Mouse (Mus musculus) kidney, embryonic 14.5 days (tissue): ENCODE results near the gene Dpy30. TPM values are rescaled to one million over a fixed set of nuclear protein-coding genes. Genes with fewer than 3 reads are reported as not detected.
"Not testable (repeated sequence)": the region's sequence is repeated elsewhere in the genome, so short reads cannot be mapped to it uniquely, and the experiment has no call there.

Experiments used
- ATAC-seq: fragments of 200-750 bp; cut with Nextera tagmentation; 2 replicates; pipeline ENCODE4 v1.8.0; 2017; ENCODE audit warnings: moderate number of reproducible peaks, mild to moderate bottlenecking, moderate TSS enrichment, moderate library complexity; ENCODE audit not compliant: low FRiP score, low TSS enrichment
- H3K27ac ChIP-seq: fragments of 300-500 bp; sonication (generic); 2 replicates; pipeline ENCODE4 v1.5.1; 2014; ENCODE audit warnings: low read depth, mild to moderate bottlenecking, low read length, moderate library complexity, mixed read lengths
- H3K27me3 ChIP-seq: fragments of 300-500 bp; sonication (generic); 2 replicates; pipeline ENCODE4 v1.6.1; 2014; ENCODE audit warnings: mild to moderate bottlenecking, low read length; ENCODE audit not compliant: control insufficient read depth, insufficient read depth
- H3K36me3 ChIP-seq: fragments of 300-500 bp; sonication (generic); 2 replicates; pipeline ENCODE4 v1.6.1; 2014; ENCODE audit warnings: low read length, mixed read lengths; ENCODE audit not compliant: control insufficient read depth, insufficient read depth
- H3K4me1 ChIP-seq: fragments of 300-500 bp; sonication (generic); 2 replicates; pipeline ENCODE4 v1.6.1; 2014; ENCODE audit warnings: low read length, mixed read lengths; ENCODE audit not compliant: control insufficient read depth, insufficient read depth
- H3K4me2 ChIP-seq: fragments of 300-500 bp; sonication (generic); replicated peaks from 2 replicates; pipeline ENCODE4 v1.6.1; 2014; ENCODE audit warnings: low read depth, mild to moderate bottlenecking, low read length
- H3K4me3 ChIP-seq: fragments of 300-500 bp; sonication (generic); 2 replicates; pipeline ENCODE4 v1.5.1; 2014; ENCODE audit warnings: mild to moderate bottlenecking, low read length
- H3K9ac ChIP-seq: fragments of 300-500 bp; sonication (generic); 2 replicates; pipeline ENCODE4 v1.6.1; 2014; ENCODE audit warnings: low read depth, mild to moderate bottlenecking, low read length, moderate library complexity
- H3K9me3 ChIP-seq: fragments of 300-500 bp; sonication (generic); 2 replicates; pipeline ENCODE4 v1.6.1; 2016; ENCODE audit warnings: low read length; ENCODE audit not compliant: control insufficient read depth
- WGBS: fragments of 180-500 bp; shearing (Covaris S2); extraction: QIAGEN DNeasy Blood & Tissue Kit; methylation state at CpG from one replicate; pipeline ENCODE4 v1.1.7; 2014; 5-methylcytosine and 5-hydroxymethylcytosine counted together
- polyA plus RNA-seq: library from polyadenylated mRNA; unstranded; fragments of >200 nt; fragmentation: Nextera tagmentation; extraction: Ambion mirVana; gene quantifications from 2 replicates; pipeline ENCODE4 v1.2.1, GENCODE M21; 2014

Dpy30 gene
- polyA plus RNA-seq, result 264 and 339 TPM in 2 replicates

GRCm38 (mm10) chr17:74323844-74324243, at the start of gene Dpy30:
Gene Dpy30 (minus strand): TSS chr17:74323944.
- no peaks in the 10 kb centered on the region for H3K36me3 ChIP-seq
- H3K9ac ChIP-seq, result no peak within 1 kb of the TSS
- no peak within 1 kb of the TSS for H3K4me2 ChIP-seq
- H3K4me1 ChIP-seq, result no peaks in the 10 kb centered on the region
- no peaks in the 10 kb centered on the region for H3K27me3 ChIP-seq
- H3K27ac ChIP-seq, result no peak within 1 kb of the TSS
- no peak for ATAC-seq
- 84% methylated on average over 2 of the region's 2 CpGs for WGBS
- no peaks in the 10 kb centered on the region for H3K9me3 ChIP-seq
- no peak within 1 kb of the TSS for H3K4me3 ChIP-seq

- WGBS, result 100% methylated on average over 1 of the region's 1 CpGs
- Histone ChIP-seq H3K4me2 (no peak overlapping the region), H3K9ac (no peak overlapping the region), H3K36me3 (peaks cover 33% of the 10 kb centered on the region; the same call in 1 of the 2 replicates), H3K27me3 (no peaks in the 10 kb centered on the region), H3K4me1 (no peaks in the 10 kb centered on the region), H3K4me3 (no peak overlapping the region), H3K27ac (no peak overlapping the region), H3K9me3 (no peaks in the 10 kb centered on the region)
- ATAC-seq, result no peak
Measured at GRCm38 (mm10) chr17:74363592-74363991, 39.8 kb upstream of the Dpy30 start.

GRCm38 (mm10) chr17:74341151-74341550, 17.4 kb upstream of the Dpy30 start:
- Histone ChIP-seq H3K4me1 (peaks cover 12% of the 10 kb centered on the region), H3K27ac (no peak overlapping the region), H3K36me3 (no peaks in the 10 kb centered on the region), H3K4me3 (no peak overlapping the region), H3K4me2 (0 out of 2 replicates have a peak overlapping the region, but pooled peaks have one; percentile 11), H3K27me3 (no peaks in the 10 kb centered on the region), H3K9me3 (no peaks in the 10 kb centered on the region), H3K9ac (no peak overlapping the region)
- 57% methylated on average over 5 of the region's 5 CpGs for WGBS
- no peak for ATAC-seq

DNA sequence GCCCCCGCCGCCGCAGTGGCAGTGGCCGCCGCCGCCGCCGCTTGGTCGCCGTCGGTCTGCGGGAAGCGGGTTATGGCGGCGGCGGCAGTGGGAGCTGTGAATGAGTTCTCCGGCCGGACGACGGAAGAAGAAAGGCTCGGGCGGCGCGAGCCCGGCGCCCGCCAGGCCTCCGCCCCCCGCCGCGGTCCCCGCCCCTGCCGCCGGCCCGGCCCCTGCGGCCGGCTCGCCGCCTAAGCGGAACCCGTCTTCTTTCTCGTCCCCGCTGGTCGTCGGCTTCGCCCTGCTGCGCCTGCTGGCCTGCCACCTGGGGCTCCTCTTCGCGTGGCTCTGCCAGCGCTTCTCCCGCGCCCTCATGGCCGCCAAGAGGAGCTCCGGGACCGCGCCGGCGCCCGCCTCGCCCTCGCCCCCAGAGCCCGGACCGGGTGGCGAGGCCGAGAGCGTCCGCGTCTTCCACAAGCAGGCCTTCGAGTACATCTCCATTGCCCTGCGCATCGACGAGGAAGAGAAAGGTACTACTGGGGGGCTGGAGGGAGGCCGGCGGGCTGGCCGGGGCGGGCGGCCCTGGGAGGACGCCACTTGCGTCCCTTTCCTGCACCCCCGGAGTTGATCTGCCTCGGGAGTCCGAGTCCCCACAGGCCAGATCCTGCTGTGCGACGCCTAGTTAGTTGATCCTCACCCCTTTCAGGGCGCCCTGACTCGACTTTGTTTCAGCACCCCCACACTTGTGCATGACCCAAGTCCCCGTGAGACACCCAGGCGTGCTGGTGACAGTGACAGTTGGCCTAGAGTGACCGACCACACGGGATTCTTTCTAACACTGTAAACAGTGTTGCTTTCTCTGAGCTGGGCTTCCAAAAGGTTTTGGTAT, 15.4 kb upstream of the Dpy30 start, which contains the start of gene Spast:
Spast (plus strand) TSS at position 51 of the 868 bp plus-strand sequence.
- WGBS, result under 1% methylated on average over 43 of the region's 90 CpGs
- Histone ChIP-seq H3K36me3 (no peaks in the 10 kb centered on the region), H3K4me2 (peak within 1 kb of the TSS; percentile 55), H3K9me3 (no peaks in the 10 kb centered on the region), H3K4me1 (peaks cover 12% of the 10 kb centered on the region), H3K4me3 (peak within 1 kb of the TSS; percentile 68), H3K27me3 (no peaks in the 10 kb centered on the region), H3K9ac (peak within 1 kb of the TSS; percentile 78), H3K27ac (peak within 1 kb of the TSS; percentile 96)
- ATAC-seq, result peak; percentile 90

DNA sequence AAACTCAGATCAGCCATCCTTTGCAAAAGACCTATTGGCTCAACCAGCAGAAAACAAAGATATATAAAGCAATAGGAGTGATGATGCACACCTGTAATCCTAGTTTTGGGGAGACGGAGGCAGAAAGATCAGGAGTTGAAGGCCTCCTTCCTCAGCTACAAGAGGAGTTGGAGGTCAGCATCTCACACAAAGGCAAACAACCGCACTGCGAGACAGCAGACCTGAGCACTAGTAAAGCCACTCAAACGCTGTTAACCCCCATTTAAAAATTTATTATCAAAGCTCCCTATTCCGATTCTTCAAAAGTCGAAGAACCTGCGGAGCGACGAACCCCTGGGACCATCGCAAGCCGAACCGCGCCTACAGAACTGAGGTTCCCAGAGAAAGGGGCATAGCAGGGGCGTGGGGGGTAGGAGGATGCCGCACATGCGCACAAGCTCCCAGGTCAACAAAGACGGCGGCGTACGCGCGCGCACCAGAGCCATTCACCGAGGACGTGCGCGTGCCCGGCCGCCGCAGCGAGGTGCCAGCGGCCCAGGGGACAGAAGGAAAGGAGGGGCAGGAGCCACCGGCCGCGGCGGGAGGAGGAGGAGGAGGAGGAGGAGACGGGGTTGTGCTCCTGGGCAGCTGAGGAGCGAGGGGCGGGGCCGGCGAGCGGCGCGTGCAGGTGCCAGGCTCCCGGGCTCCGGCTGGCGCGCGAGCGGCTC, 14.6 kb upstream of the Dpy30 start:
- no peaks in the 10 kb centered on the region for H3K9me3 ChIP-seq
- H3K36me3 ChIP-seq, result no peaks in the 10 kb centered on the region
- WGBS, result under 1% methylated on average over 32 of the region's 50 CpGs
- H3K9ac ChIP-seq, result peak overlapping the region; percentile 78
- H3K27me3 ChIP-seq, result no peaks in the 10 kb centered on the region
- H3K4me3 ChIP-seq, result peak overlapping the region; percentile 68
- H3K27ac ChIP-seq, result peak overlapping the region; percentile 96
- peaks cover 12% of the 10 kb centered on the region for H3K4me1 ChIP-seq
- peak; percentile 95 for ATAC-seq
- peak overlapping the region; percentile 55 for H3K4me2 ChIP-seq

GRCm38 (mm10) chr17:74331049-74331676, 7.4 kb upstream of the Dpy30 start:
- no peak overlapping the region for H3K4me2 ChIP-seq
- no peak overlapping the region for H3K27ac ChIP-seq
- no peaks in the 10 kb centered on the region for H3K4me1 ChIP-seq
- no peak overlapping the region for H3K9ac ChIP-seq
- H3K4me3 ChIP-seq, result no peak overlapping the region
- no peaks in the 10 kb centered on the region for H3K36me3 ChIP-seq
- no peaks in the 10 kb centered on the region for H3K9me3 ChIP-seq
- no peaks in the 10 kb centered on the region for H3K27me3 ChIP-seq
- no peak for ATAC-seq
- 85% methylated on average over 9 of the region's 9 CpGs for WGBS

GRCm38 (mm10) chr17:74328146-74328545, 4.4 kb upstream of the Dpy30 start:
- WGBS, result 50% methylated on average over 2 of the region's 2 CpGs
- ATAC-seq, H3K36me3 ChIP-seq, H3K4me3 ChIP-seq, H3K4me1 ChIP-seq, H3K27me3 ChIP-seq, H3K4me2 ChIP-seq, H3K27ac ChIP-seq, H3K9me3 ChIP-seq, H3K9ac ChIP-seq: not testable (repeated sequence)

- not testable (repeated sequence) for H3K9ac ChIP-seq, H3K27me3 ChIP-seq, H3K27ac ChIP-seq, H3K9me3 ChIP-seq, H3K4me2 ChIP-seq, H3K36me3 ChIP-seq, H3K4me1 ChIP-seq, ATAC-seq, H3K4me3 ChIP-seq
- WGBS, result 95% methylated on average over 6 of the region's 7 CpGs
Measured at GRCm38 (mm10) chr17:74327195-74327594, 3.5 kb upstream of the Dpy30 start.
